Mouse (Mus musculus) heart, embryonic 14.5 days (tissue): ENCODE results near the gene Cbfa2t3. TPM values are rescaled to one million over a fixed set of nuclear protein-coding genes. Genes with fewer than 3 reads are reported as not detected.

Source experiments
- ATAC-seq: fragments of 200-750 bp; cut with Nextera tagmentation; 2 replicates; pipeline ENCODE4 v1.8.0; 2017; ENCODE audit warnings: low read depth, moderate TSS enrichment; ENCODE audit not compliant: insufficient number of reproducible peaks, insufficient read depth, low FRiP score
- H3K27ac ChIP-seq, 2 experiments: fragments of 200-500 bp in 1 of 2; fragments of 300-500 bp in 1 of 2; sonication (generic) in 1 of 2; replicated peaks in 1 of 2; 2 replicates each; pipeline ENCODE4 v1.5.1; 2012 to 2014; ENCODE audit warnings: low read depth in 2 of 2, low read length in 2 of 2, control low read depth in 1 of 2, mild to moderate bottlenecking in 1 of 2, mixed read lengths in 1 of 2; ENCODE audit not compliant: control insufficient read depth in 1 of 2, insufficient read depth in 1 of 2
- H3K27me3 ChIP-seq: fragments of 300-500 bp; sonication (generic); 2 replicates; pipeline ENCODE4 v1.6.1; 2014; ENCODE audit warnings: mild to moderate bottlenecking, low read length, control low read depth; ENCODE audit not compliant: control insufficient read depth, insufficient read depth
- H3K36me3 ChIP-seq: fragments of 300-500 bp; sonication (generic); 2 replicates; pipeline ENCODE4 v1.6.1; 2014; ENCODE audit warnings: mild to moderate bottlenecking, control low read depth, low read length, mixed read lengths; ENCODE audit not compliant: control insufficient read depth, insufficient read depth
- H3K4me1 ChIP-seq, 2 experiments: fragments of 200-500 bp in 1 of 2; fragments of 300-500 bp in 1 of 2; sonication (generic) in 1 of 2; 2 replicates each; pipeline ENCODE4 v1.6.1; 2012 to 2014; ENCODE audit warnings: low read length in 2 of 2, control low read depth in 1 of 2, mixed read lengths in 1 of 2; ENCODE audit not compliant: control insufficient read depth in 2 of 2, insufficient read depth in 2 of 2
- H3K4me2 ChIP-seq: fragments of 300-500 bp; sonication (generic); 2 replicates; pipeline ENCODE4 v1.6.1; 2014; ENCODE audit warnings: mild to moderate bottlenecking, low read length
- H3K4me3 ChIP-seq, 2 experiments: fragments of 200-500 bp in 1 of 2; fragments of 300-500 bp in 1 of 2; sonication (generic) in 1 of 2; 2 replicates each; pipeline ENCODE4 v1.5.1; 2012 to 2014; ENCODE audit warnings: low read length in 2 of 2, mild to moderate bottlenecking in 2 of 2, control low read depth in 1 of 2, low read depth in 1 of 2, moderate library complexity in 1 of 2; ENCODE audit not compliant: control insufficient read depth in 1 of 2, insufficient read depth in 1 of 2
- H3K9ac ChIP-seq: fragments of 300-500 bp; sonication (generic); 2 replicates; pipeline ENCODE4 v1.6.1; 2014; ENCODE audit warnings: mild to moderate bottlenecking, low read length
- H3K9me3 ChIP-seq: fragments of 300-500 bp; sonication (generic); 2 replicates; pipeline ENCODE4 v1.6.1; 2016; ENCODE audit warnings: low read length, control low read depth; ENCODE audit not compliant: control insufficient read depth
- WGBS: fragments of 180-500 bp; shearing (Covaris S2); extraction: QIAGEN DNeasy Blood & Tissue Kit; methylation state at CpG from one replicate; pipeline ENCODE4 v1.1.7; 2014; 5-methylcytosine and 5-hydroxymethylcytosine counted together
- polyA plus RNA-seq: library from polyadenylated mRNA; unstranded; fragments of >200 nt; fragmentation: Nextera tagmentation; extraction: Ambion mirVana; gene quantifications from 2 replicates; pipeline ENCODE4 v1.2.1, GENCODE M21; 2014

The Cbfa2t3 gene
- polyA plus RNA-seq, 1 experiment from 2014 or later = 6.2 TPM

DNA sequence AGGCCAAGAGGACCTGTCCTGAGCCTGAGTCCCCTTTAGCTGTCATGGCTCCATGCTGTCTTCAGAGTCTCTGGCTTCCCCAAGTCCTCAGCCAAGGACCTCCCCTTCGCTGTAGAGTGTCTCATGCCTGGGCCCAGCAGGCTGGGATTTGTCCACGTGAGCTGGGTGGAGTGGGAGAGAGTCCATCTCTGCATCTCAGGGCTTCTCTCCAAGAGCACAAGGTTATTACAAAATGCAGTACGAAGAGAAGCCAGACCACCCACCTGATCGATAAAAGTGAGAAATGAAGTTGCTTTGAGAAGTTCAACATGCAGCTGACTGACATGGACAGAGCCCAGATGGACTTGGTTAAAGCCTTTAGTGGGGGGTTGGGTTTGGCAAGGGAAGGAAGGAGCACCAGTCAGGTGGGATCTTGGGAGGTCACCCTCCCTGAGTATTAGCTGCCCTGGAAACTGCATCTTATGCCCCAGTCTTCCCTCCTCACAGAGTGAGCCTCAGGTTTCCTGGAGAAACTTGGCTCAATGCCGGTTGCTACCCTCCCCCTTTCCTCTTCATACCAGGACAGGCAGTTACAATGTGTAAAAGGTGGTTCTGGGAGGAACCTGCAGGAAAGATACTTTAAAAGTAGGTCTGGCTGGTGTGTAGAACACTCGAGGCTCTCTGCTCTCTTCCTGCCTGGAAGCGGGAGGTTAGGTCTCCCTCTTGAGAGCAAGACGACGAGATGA, 82.6 kb downstream of the Cbfa2t3 start:
- Histone ChIP-seq H3K9ac (no peak overlapping the region), H3K27ac (no peak overlapping the region), H3K36me3 (peaks cover 18% of the 10 kb centered on the region), H3K4me3 (no peak overlapping the region), H3K4me1 (peaks cover 2 to 12% of the 10 kb centered on the region in 2 experiments), H3K27me3 (no peaks in the 10 kb centered on the region), H3K4me2 (no peak overlapping the region), H3K9me3 (no peaks in the 10 kb centered on the region)
- 65% methylated on average over 9 of the region's 9 CpGs for WGBS
- no peak for ATAC-seq

DNA sequence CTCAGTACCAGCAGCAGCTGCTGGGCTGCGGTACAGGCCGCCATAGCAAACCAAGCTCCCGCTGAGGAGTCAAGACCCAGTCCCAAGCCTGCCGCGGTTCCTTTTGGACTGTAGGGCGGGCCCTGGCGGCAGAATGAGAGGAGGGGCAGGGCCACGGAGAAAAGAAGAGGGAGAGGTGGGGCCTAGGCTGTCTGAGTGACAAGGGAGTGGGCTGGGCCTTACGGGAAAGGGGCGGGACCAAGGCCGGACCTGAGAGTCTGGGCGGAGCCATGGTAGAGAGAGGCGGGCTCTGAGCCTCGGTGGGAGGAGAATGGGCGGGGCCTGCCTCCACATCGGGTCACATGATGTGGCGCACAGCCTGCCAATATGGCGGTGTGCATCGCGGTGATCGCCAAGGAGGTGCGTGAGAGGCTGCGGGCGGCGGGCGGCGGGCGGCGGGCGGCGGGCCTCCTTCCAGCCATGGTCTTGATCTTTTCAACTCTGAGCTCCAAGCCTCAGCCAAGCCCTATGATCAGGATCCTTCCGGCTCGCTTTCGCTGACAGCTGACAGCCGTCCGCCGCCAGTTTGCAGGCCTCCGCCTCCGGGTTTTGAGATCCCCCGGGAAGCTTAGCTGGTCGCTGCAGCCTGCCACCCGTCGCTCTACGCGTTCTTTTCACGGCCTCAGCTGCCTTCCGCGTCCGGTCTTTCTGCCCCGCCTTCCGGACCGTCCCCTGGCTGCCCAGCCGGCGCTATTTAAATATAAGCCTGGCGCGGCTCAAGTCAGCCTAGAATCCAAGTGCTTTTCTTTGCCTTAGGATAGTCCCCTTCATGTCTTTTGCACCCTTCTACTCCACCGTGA, 87.4 kb downstream of the Cbfa2t3 start, which contains the start of the genes Galns and Trappc2l:
TSS of gene Galns (minus strand) at position 169 of the 839 bp plus-strand sequence.
TSS of gene Trappc2l (plus strand) at position 346 of the 839 bp plus-strand sequence.
- peak within 1 kb of the TSS; percentile 89 for H3K4me2 ChIP-seq
- peak; percentile 98 for ATAC-seq
- no peaks in the 10 kb centered on the region for H3K27me3 ChIP-seq
- H3K4me3 ChIP-seq = peak within 1 kb of the TSS; percentile 81 to 83
- peaks cover 18% of the 10 kb centered on the region for H3K36me3 ChIP-seq
- peak within 1 kb of the TSS; percentile 84 for H3K9ac ChIP-seq
- peaks cover 7 to 16% of the 10 kb centered on the region in 2 experiments for H3K4me1 ChIP-seq
- no peaks in the 10 kb centered on the region for H3K9me3 ChIP-seq
- H3K27ac ChIP-seq = peak within 1 kb of the TSS; percentile 77 to 88
- WGBS = under 1% methylated on average over 49 of the region's 57 CpGs

DNA sequence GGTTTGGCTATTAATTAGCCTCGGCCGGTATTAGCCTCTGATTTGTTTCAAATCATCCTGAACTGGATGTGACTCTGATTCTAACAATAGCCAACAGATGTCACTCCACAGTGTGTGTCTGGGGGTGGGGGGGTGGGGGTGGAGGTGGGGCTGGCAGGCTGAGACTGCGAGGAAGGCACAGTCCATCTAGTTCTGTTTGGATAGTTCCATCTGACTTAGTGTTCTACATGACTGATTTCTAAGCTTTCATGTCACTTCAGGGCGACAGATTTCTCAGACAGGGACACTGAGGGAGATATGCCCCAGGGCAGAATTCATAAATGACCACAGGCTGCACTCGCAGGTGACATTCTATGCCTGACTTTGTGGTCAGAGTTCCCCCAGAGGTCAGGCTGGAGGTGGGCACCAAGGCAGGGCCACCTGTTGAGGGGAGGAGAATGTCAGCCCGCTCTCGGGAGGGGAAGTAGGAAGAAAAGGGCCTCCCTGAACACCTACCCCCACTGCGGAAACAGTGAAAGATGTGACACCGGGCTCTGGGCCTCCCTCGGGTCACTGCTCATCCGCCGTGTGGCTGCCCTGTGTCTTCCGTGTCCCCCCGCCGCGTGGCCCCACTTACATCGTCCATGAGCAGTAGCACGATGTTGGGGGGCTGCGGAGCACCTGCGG, 88.2 kb downstream of the Cbfa2t3 start:
- peak overlapping the region; percentile 89 for H3K4me2 ChIP-seq
- peak overlapping the region; percentile 69 to 81 for H3K4me3 ChIP-seq
- peak overlapping the region; percentile 84 for H3K9ac ChIP-seq
- 1% methylated on average over 20 of the region's 20 CpGs for WGBS
- ATAC-seq = peak; percentile 12
- no peaks in the 10 kb centered on the region for H3K9me3 ChIP-seq
- peaks cover 18% of the 10 kb centered on the region for H3K36me3 ChIP-seq
- H3K27ac ChIP-seq = peak overlapping the region; percentile 60 to 81
- H3K4me1 ChIP-seq = peaks cover 5 to 16% of the 10 kb centered on the region in 2 experiments
- no peaks in the 10 kb centered on the region for H3K27me3 ChIP-seq

GRCm38 (mm10) chr8:122610209-122610608, 88.7 kb downstream of the Cbfa2t3 start:
- whole genome bisulfite sequencing = 68% methylated on average over 4 of the region's 4 CpGs
- Histone ChIP-seq H3K9ac (peak overlapping the region; percentile 84), H3K27me3 (no peaks in the 10 kb centered on the region), H3K4me3 (no peak overlapping the region), H3K27ac (no peak overlapping the region; a peak in 1 of 4 replicates), H3K36me3 (peaks cover 15% of the 10 kb centered on the region), H3K9me3 (no peaks in the 10 kb centered on the region), H3K4me1 (peaks cover 8 to 21% of the 10 kb centered on the region in 2 experiments), H3K4me2 (peak overlapping the region; percentile 89)
- no peak for ATAC-seq

DNA sequence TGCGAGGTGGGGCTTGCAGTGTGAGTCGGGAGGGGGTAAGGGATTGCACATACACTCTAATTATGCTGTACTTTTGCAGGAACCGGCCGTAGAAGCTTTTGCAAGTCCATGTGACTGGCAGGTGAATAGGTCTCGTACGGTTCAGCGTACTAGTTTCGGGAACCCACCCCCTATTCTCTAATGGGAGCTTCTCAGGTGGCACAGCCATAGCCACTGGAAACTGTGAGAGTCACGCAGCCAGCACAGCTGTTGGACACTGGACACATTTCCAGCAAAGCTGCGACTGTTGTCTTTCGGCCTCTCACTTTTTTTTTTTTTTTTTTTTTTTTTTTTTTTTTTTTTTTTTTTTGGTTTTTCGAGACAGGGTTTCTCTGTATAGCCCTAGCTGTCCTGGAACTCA, 92.1 kb downstream of the Cbfa2t3 start:
- Histone ChIP-seq H3K9me3 (no peaks in the 10 kb centered on the region), H3K4me1 (peaks cover 14 to 20% of the 10 kb centered on the region in 2 experiments), H3K9ac (no peak overlapping the region), H3K4me2 (no peak overlapping the region), H3K36me3 (0 out of 2 replicates have a peak, but pooled peaks cover 4% of the 10 kb centered on the region), H3K27ac (no peak overlapping the region), H3K27me3 (no peaks in the 10 kb centered on the region), H3K4me3 (no peak overlapping the region)
- whole genome bisulfite sequencing = 91% methylated on average over 11 of the region's 12 CpGs
- no peak for ATAC-seq

GRCm38 (mm10) chr8:122605367-122605766, 93.5 kb downstream of the Cbfa2t3 start:
- H3K4me2 ChIP-seq = no peak overlapping the region
- WGBS = 51% methylated on average over 4 of the region's 4 CpGs
- no peak for ATAC-seq

GRCm38 (mm10) chr8:122604640-122605039, 94.3 kb downstream of the Cbfa2t3 start:
- Histone ChIP-seq H3K36me3 (peaks cover 8% of the 10 kb centered on the region; the same call in 1 of the 2 replicates), H3K4me2 (no peak overlapping the region), H3K9me3 (no peaks in the 10 kb centered on the region), H3K27ac (peak overlapping the region in 1 of 2 experiments; percentile 20; a peak in 1 of 4 replicates), H3K4me3 (no peak overlapping the region), H3K9ac (no peak overlapping the region; the same call in 1 of the 2 replicates), H3K4me1 (peaks cover 9 to 13% of the 10 kb centered on the region in 2 experiments), H3K27me3 (no peaks in the 10 kb centered on the region)
- no peak for ATAC-seq
- WGBS = 40% methylated on average over 1 of the region's 1 CpGs

More at GRCm38 (mm10) chr8:122605367-122605766, 93.5 kb downstream of the Cbfa2t3 start:
- no peak overlapping the region for H3K9ac ChIP-seq
- no peaks in the 10 kb centered on the region for H3K27me3 ChIP-seq
- H3K9me3 ChIP-seq = no peaks in the 10 kb centered on the region
- no peak overlapping the region for H3K4me3 ChIP-seq
- peak overlapping the region; percentile 20 to 52; a peak in 3 of 4 replicates for H3K27ac ChIP-seq
- H3K4me1 ChIP-seq = peaks cover 10 to 14% of the 10 kb centered on the region in 2 experiments
- peaks cover 8% of the 10 kb centered on the region; the same call in 1 of the 2 replicates for H3K36me3 ChIP-seq
